Mouse (Mus musculus): ENCODE measurements around the gene Bpifa5. TPM values are rescaled to one million over a fixed set of nuclear protein-coding genes. Genes with fewer than 3 reads are reported as not detected.

Gene Bpifa5
- polyA plus RNA-seq, 1 experiment from 2014 or later = not detected

- Histone ChIP-seq H3K27ac (no peak overlapping the region), H3K4me2 (ENCODE audit: low read length) (no peak overlapping the region), H3K36me3 (ENCODE audit: insufficient read depth, low read length) (no peaks in the 10 kb centered on the region), H3K9me3 (replicated peaks; ENCODE audit: low read length) (no peaks in the 10 kb centered on the region), H3K4me3 (replicated peaks; ENCODE audit: low read depth, low read length) (no peak overlapping the region), H3K9ac (ENCODE audit: low read depth, low read length) (no peak overlapping the region), H3K4me1 (replicated peaks; ENCODE audit: insufficient read depth, low read length) (no peaks in the 10 kb centered on the region), H3K27me3 (ENCODE audit: insufficient read depth, low read length) (no peaks in the 10 kb centered on the region)
- 79% methylated on average over 5 of the region's 5 CpGs for WGBS
- TF ChIP-seq CTCF (IDR thresholded peaks at IDR 0.05; ENCODE audit: low read depth) = no peak
- ATAC-seq (replicated peaks; ENCODE audit: low FRiP score, low read depth) = no peak
- no peak for DNase-seq (ENCODE audit: low spot score)
Measured at GRCm38 (mm10) chr2:154193994-154194504, 31.6 kb downstream of the Bpifa5 start.

GRCm38 (mm10) chr2:154197036-154197435, 34.6 kb downstream of the Bpifa5 start:
- ATAC-seq (replicated peaks; ENCODE audit: low FRiP score, low read depth) (no peak), DNase-seq (ENCODE audit: low spot score) (no peak)
- Histone ChIP-seq H3K4me1 (replicated peaks; ENCODE audit: insufficient read depth, low read length) (no peaks in the 10 kb centered on the region), H3K9me3 (replicated peaks; ENCODE audit: low read length) (no peaks in the 10 kb centered on the region), H3K9ac (ENCODE audit: low read depth, low read length) (no peak overlapping the region), H3K27ac (no peak overlapping the region), H3K27me3 (ENCODE audit: insufficient read depth, low read length) (no peaks in the 10 kb centered on the region), H3K4me2 (ENCODE audit: low read length) (no peak overlapping the region), H3K4me3 (replicated peaks; ENCODE audit: low read depth, low read length) (no peak overlapping the region), H3K36me3 (ENCODE audit: insufficient read depth, low read length) (no peaks in the 10 kb centered on the region)
- WGBS = 91% methylated on average over 9 of the region's 9 CpGs
- no peak for TF ChIP-seq CTCF (IDR thresholded peaks at IDR 0.05; ENCODE audit: low read depth)

GRCm38 (mm10) chr2:154204630-154205029, 42.2 kb downstream of the Bpifa5 start:
- 87% methylated on average over 4 of the region's 4 CpGs for WGBS
- H3K36me3 ChIP-seq (ENCODE audit: insufficient read depth, low read length) = no peaks in the 10 kb centered on the region
- no peaks in the 10 kb centered on the region for H3K9me3 ChIP-seq (replicated peaks; ENCODE audit: low read length)
- DNase-seq (ENCODE audit: low spot score) = no peak
- H3K4me3 ChIP-seq (replicated peaks; ENCODE audit: low read depth, low read length) = no peak overlapping the region
- H3K27ac ChIP-seq = no peak overlapping the region
- no peaks in the 10 kb centered on the region for H3K27me3 ChIP-seq (ENCODE audit: insufficient read depth, low read length)
- no peaks in the 10 kb centered on the region for H3K4me1 ChIP-seq (replicated peaks; ENCODE audit: insufficient read depth, low read length)
- no peak for TF ChIP-seq CTCF (IDR thresholded peaks at IDR 0.05; ENCODE audit: low read depth)
- no peak overlapping the region for H3K9ac ChIP-seq (ENCODE audit: low read depth, low read length)
- no peak overlapping the region for H3K4me2 ChIP-seq (ENCODE audit: low read length)
- ATAC-seq (replicated peaks; ENCODE audit: low FRiP score, low read depth) = no peak

- H3K9me3 ChIP-seq (replicated peaks; ENCODE audit: low read length) = no peaks in the 10 kb centered on the region
- H3K27me3 ChIP-seq (ENCODE audit: insufficient read depth, low read length) = no peaks in the 10 kb centered on the region
- no peak overlapping the region for H3K4me2 ChIP-seq (ENCODE audit: low read length)
- no peaks in the 10 kb centered on the region for H3K4me1 ChIP-seq (replicated peaks; ENCODE audit: insufficient read depth, low read length)
- H3K36me3 ChIP-seq (ENCODE audit: insufficient read depth, low read length) = no peaks in the 10 kb centered on the region
- no peak overlapping the region for H3K4me3 ChIP-seq (replicated peaks; ENCODE audit: low read depth, low read length)
- peak; percentile 75 for TF ChIP-seq CTCF (IDR thresholded peaks at IDR 0.05; ENCODE audit: low read depth)
- H3K9ac ChIP-seq (ENCODE audit: low read depth, low read length) = no peak overlapping the region
- H3K27ac ChIP-seq = no peak overlapping the region
- DNase-seq (ENCODE audit: low spot score) (peak; percentile 9), ATAC-seq (replicated peaks; ENCODE audit: low FRiP score, low read depth) (no peak)
- WGBS = 65% methylated on average over 7 of the region's 7 CpGs
Measured at GRCm38 (mm10) chr2:154206908-154207307, 44.5 kb downstream of the Bpifa5 start.

GRCm38 (mm10) chr2:154209112-154209511, 46.7 kb downstream of the Bpifa5 start:
- peak; percentile 56 for DNase-seq (ENCODE audit: low spot score)
- Histone ChIP-seq H3K4me3 (replicated peaks; ENCODE audit: low read depth, low read length) (no peak overlapping the region), H3K4me1 (replicated peaks; ENCODE audit: insufficient read depth, low read length) (no peaks in the 10 kb centered on the region), H3K9me3 (replicated peaks; ENCODE audit: low read length) (no peaks in the 10 kb centered on the region), H3K36me3 (ENCODE audit: insufficient read depth, low read length) (no peaks in the 10 kb centered on the region), H3K27me3 (ENCODE audit: insufficient read depth, low read length) (no peaks in the 10 kb centered on the region), H3K27ac (no peak overlapping the region), H3K4me2 (ENCODE audit: low read length) (no peak overlapping the region), H3K9ac (ENCODE audit: low read depth, low read length) (no peak overlapping the region)
- ATAC-seq (replicated peaks; ENCODE audit: low FRiP score, low read depth) = no peak
- WGBS = 8% methylated on average over 3 of the region's 3 CpGs
- peak; percentile 71 for TF ChIP-seq CTCF (IDR thresholded peaks at IDR 0.05; ENCODE audit: low read depth)

- H3K4me3 ChIP-seq (replicated peaks; ENCODE audit: low read depth, low read length) = no peak overlapping the region
- no peak for DNase-seq (ENCODE audit: low spot score)
- no peaks in the 10 kb centered on the region for H3K4me1 ChIP-seq (replicated peaks; ENCODE audit: insufficient read depth, low read length)
- H3K27ac ChIP-seq = no peak overlapping the region
- H3K9me3 ChIP-seq (replicated peaks; ENCODE audit: low read length) = no peaks in the 10 kb centered on the region
- WGBS = 33% methylated on average over 1 of the region's 1 CpGs
- no peak overlapping the region for H3K4me2 ChIP-seq (ENCODE audit: low read length)
- H3K36me3 ChIP-seq (ENCODE audit: insufficient read depth, low read length) = no peaks in the 10 kb centered on the region
- H3K27me3 ChIP-seq (ENCODE audit: insufficient read depth, low read length) = no peaks in the 10 kb centered on the region
- no peak overlapping the region for H3K9ac ChIP-seq (ENCODE audit: low read depth, low read length)
- no peak for TF ChIP-seq CTCF (IDR thresholded peaks at IDR 0.05; ENCODE audit: low read depth)
- ATAC-seq (replicated peaks; ENCODE audit: low FRiP score, low read depth) = no peak
Measured at GRCm38 (mm10) chr2:154211121-154211520, 48.7 kb downstream of the Bpifa5 start.

GRCm38 (mm10) chr2:154211881-154212280, 49.5 kb downstream of the Bpifa5 start:
- H3K4me3 ChIP-seq (replicated peaks; ENCODE audit: low read depth, low read length) = no peak overlapping the region
- DNase-seq (ENCODE audit: low spot score) (no peak), ATAC-seq (replicated peaks; ENCODE audit: low FRiP score, low read depth) (no peak)
- WGBS = 80% methylated on average over 4 of the region's 4 CpGs
- no peak overlapping the region for H3K4me2 ChIP-seq (ENCODE audit: low read length)
- no peak overlapping the region for H3K27ac ChIP-seq
- no peaks in the 10 kb centered on the region for H3K27me3 ChIP-seq (ENCODE audit: insufficient read depth, low read length)
- H3K9ac ChIP-seq (ENCODE audit: low read depth, low read length) = no peak overlapping the region
- no peak for TF ChIP-seq CTCF (IDR thresholded peaks at IDR 0.05; ENCODE audit: low read depth)
- H3K4me1 ChIP-seq (replicated peaks; ENCODE audit: insufficient read depth, low read length) = no peaks in the 10 kb centered on the region
- no peaks in the 10 kb centered on the region for H3K9me3 ChIP-seq (replicated peaks; ENCODE audit: low read length)
- H3K36me3 ChIP-seq (ENCODE audit: insufficient read depth, low read length) = no peaks in the 10 kb centered on the region
